Mouse (Mus musculus) heart, embryonic 14.5 days (tissue): Measurements from ENCODE around the gene Phf5a. TPM values are rescaled to one million over a fixed set of nuclear protein-coding genes. Genes with fewer than 3 reads are reported as not detected.

Experiments
- polyA plus RNA-seq: library from polyadenylated mRNA; unstranded; fragments of >200 nt; fragmentation: Nextera tagmentation; extraction: Ambion mirVana; gene quantifications from 2 replicates; pipeline ENCODE4 v1.2.1, GENCODE M21; 2014

Gene Phf5a
- polyA plus RNA-seq, 1 experiment from 2014 or later: 106 TPM

Other genes starting within 250 kb of the Phf5a start
- gene L3mbtl2, start 208.0 kb downstream of the Phf5a start, polyA plus RNA-seq: 14.0 and 15.0 TPM in 2 replicates
- 1.1 and 1.3 TPM in 2 replicates for gene Chadl, start 174.6 kb downstream of the Phf5a start, polyA plus RNA-seq
- gene Zc3h7b, start 126.9 kb downstream of the Phf5a start, polyA plus RNA-seq: 23.1 and 26.6 TPM in 2 replicates
- gene Rangap1, start 126.4 kb downstream of the Phf5a start, polyA plus RNA-seq: 71.1 and 75.3 TPM in 2 replicates
- 23.4 and 25.8 TPM in 2 replicates for gene Tef, start 69.5 kb downstream of the Phf5a start, polyA plus RNA-seq
- 10.3 and 12.4 TPM in 2 replicates for gene Tob2, start 13.1 kb downstream of the Phf5a start, polyA plus RNA-seq
- 571 and 598 TPM in 2 replicates for gene Aco2, start 398 bp upstream of the Phf5a start, polyA plus RNA-seq
- gene Polr3h, start 54.3 kb upstream of the Phf5a start, polyA plus RNA-seq: 154 and 156 TPM in 2 replicates
- gene Csdc2, start 64.8 kb upstream of the Phf5a start, polyA plus RNA-seq: 5.5 and 6.7 TPM in 2 replicates
- 18.3 and 19.7 TPM in 2 replicates for gene Pmm1, start 89.0 kb upstream of the Phf5a start, polyA plus RNA-seq
- not detected in 2 replicates for gene 1700029P11Rik, start 108.6 kb upstream of the Phf5a start, polyA plus RNA-seq
- gene Xrcc6, start 115.9 kb upstream of the Phf5a start, polyA plus RNA-seq: 57.7 and 64.1 TPM in 2 replicates
- gene Desi1, start 162.0 kb upstream of the Phf5a start, polyA plus RNA-seq: 19.8 and 21.8 TPM in 2 replicates
- gene Snu13, start 175.7 kb upstream of the Phf5a start, polyA plus RNA-seq: 160 and 178 TPM in 2 replicates
- not detected in 2 replicates for gene 4930407I10Rik, start 187.2 kb upstream of the Phf5a start, polyA plus RNA-seq
- not detected in 2 replicates for gene Mei1, start 198.1 kb upstream of the Phf5a start, polyA plus RNA-seq